Mouse (Mus musculus): Measurements from ENCODE around the gene Med12l. TPM values are rescaled to one million over a fixed set of nuclear protein-coding genes. Genes with fewer than 3 reads are reported as not detected.

Med12l gene
- polyA plus RNA-seq, 2 experiments: 2.4 to 4.5 TPM

GRCm38 (mm10) chr3:59022971-59023370 lies 17.3 kb downstream of the Med12l start:
- ATAC-seq (ENCODE audit: low FRiP score, low read depth) (no peak), DNase-seq (ENCODE audit: low spot score) (no peak)
- no peaks in the 10 kb centered on the region for H3K4me1 ChIP-seq (ENCODE audit: control insufficient read depth, insufficient read depth, low read length)
- H3K36me3 ChIP-seq (ENCODE audit: control insufficient read depth, insufficient read depth, low read length): no peaks in the 10 kb centered on the region
- H3K27ac ChIP-seq (replicated peaks; ENCODE audit: low read depth, low read length): no peak overlapping the region
- no peak for TF ChIP-seq POLR2A (IDR thresholded peaks at IDR 0.05; ENCODE audit: borderline replicate concordance, extremely low read depth, insufficient read depth, insufficient read length)
- H3K4me3 ChIP-seq (replicated peaks; ENCODE audit: low read length): no peak overlapping the region
- WGBS: 96% methylated on average over 14 of the region's 14 CpGs
- no peaks in the 10 kb centered on the region for H3K27me3 ChIP-seq (ENCODE audit: control insufficient read depth, insufficient read depth, low read length)
- no peak overlapping the region for H3K9ac ChIP-seq (ENCODE audit: low read depth, low read length, severe bottlenecking)
- H3K9me3 ChIP-seq (ENCODE audit: control insufficient read depth, low read length): no peaks in the 10 kb centered on the region
- H3K4me2 ChIP-seq (replicated peaks; ENCODE audit: low read depth, low read length, severe bottlenecking): no peak overlapping the region

- Histone ChIP-seq H3K4me1 (ENCODE audit: control insufficient read depth, insufficient read depth, low read length) (no peaks in the 10 kb centered on the region), H3K4me2 (replicated peaks; ENCODE audit: low read depth, low read length, severe bottlenecking) (no peak overlapping the region), H3K36me3 (ENCODE audit: control insufficient read depth, insufficient read depth, low read length) (no peaks in the 10 kb centered on the region), H3K27ac (replicated peaks; ENCODE audit: low read depth, low read length) (no peak overlapping the region), H3K9me3 (ENCODE audit: control insufficient read depth, low read length) (no peaks in the 10 kb centered on the region), H3K4me3 (replicated peaks; ENCODE audit: low read length) (no peak overlapping the region), H3K27me3 (ENCODE audit: control insufficient read depth, insufficient read depth, low read length) (no peaks in the 10 kb centered on the region), H3K9ac (ENCODE audit: low read depth, low read length, severe bottlenecking) (no peak overlapping the region)
- DNase-seq (ENCODE audit: low spot score) (no peak), ATAC-seq (ENCODE audit: low FRiP score, low read depth) (no peak)
- TF ChIP-seq POLR2A (IDR thresholded peaks at IDR 0.05; ENCODE audit: borderline replicate concordance, extremely low read depth, insufficient read depth, insufficient read length): no peak
- 62% methylated on average over 14 of the region's 14 CpGs for WGBS
Observed at GRCm38 (mm10) chr3:59024531-59025192, 19.0 kb downstream of the Med12l start.

- WGBS: 16% methylated on average over 4 of the region's 4 CpGs
- no peak for TF ChIP-seq POLR2A (IDR thresholded peaks at IDR 0.05; ENCODE audit: borderline replicate concordance, extremely low read depth, insufficient read depth, insufficient read length)
- Histone ChIP-seq H3K27me3 (ENCODE audit: control insufficient read depth, insufficient read depth, low read length) (no peaks in the 10 kb centered on the region), H3K4me1 (ENCODE audit: control insufficient read depth, insufficient read depth, low read length) (no peaks in the 10 kb centered on the region), H3K27ac (replicated peaks; ENCODE audit: low read depth, low read length) (no peak overlapping the region), H3K36me3 (ENCODE audit: control insufficient read depth, insufficient read depth, low read length) (no peaks in the 10 kb centered on the region), H3K4me3 (replicated peaks; ENCODE audit: low read length) (no peak overlapping the region), H3K4me2 (replicated peaks; ENCODE audit: low read depth, low read length, severe bottlenecking) (no peak overlapping the region), H3K9me3 (ENCODE audit: control insufficient read depth, low read length) (no peaks in the 10 kb centered on the region), H3K9ac (ENCODE audit: low read depth, low read length, severe bottlenecking) (no peak overlapping the region)
- DNase-seq (ENCODE audit: low spot score) (no peak), ATAC-seq (ENCODE audit: low FRiP score, low read depth) (no peak)
Observed at GRCm38 (mm10) chr3:59025193-59025535, 19.5 kb downstream of the Med12l start.

- no peak overlapping the region for H3K9ac ChIP-seq (ENCODE audit: low read depth, low read length, severe bottlenecking)
- no peak overlapping the region for H3K4me2 ChIP-seq (replicated peaks; ENCODE audit: low read depth, low read length, severe bottlenecking)
- TF ChIP-seq POLR2A (IDR thresholded peaks at IDR 0.05; ENCODE audit: borderline replicate concordance, extremely low read depth, insufficient read depth, insufficient read length): no peak
- H3K4me1 ChIP-seq (ENCODE audit: control insufficient read depth, insufficient read depth, low read length): no peaks in the 10 kb centered on the region
- DNase-seq (ENCODE audit: low spot score) (no peak), ATAC-seq (ENCODE audit: low FRiP score, low read depth) (no peak)
- H3K4me3 ChIP-seq (replicated peaks; ENCODE audit: low read length): no peak overlapping the region
- WGBS: 64% methylated on average over 6 of the region's 6 CpGs
- no peaks in the 10 kb centered on the region for H3K36me3 ChIP-seq (ENCODE audit: control insufficient read depth, insufficient read depth, low read length)
- no peaks in the 10 kb centered on the region for H3K27me3 ChIP-seq (ENCODE audit: control insufficient read depth, insufficient read depth, low read length)
- H3K9me3 ChIP-seq (ENCODE audit: control insufficient read depth, low read length): no peaks in the 10 kb centered on the region
- no peak overlapping the region for H3K27ac ChIP-seq (replicated peaks; ENCODE audit: low read depth, low read length)
Observed at GRCm38 (mm10) chr3:59028696-59029095, 23.1 kb downstream of the Med12l start.

GRCm38 (mm10) chr3:59030986-59031385 lies 25.4 kb downstream of the Med12l start:
- no peak for TF ChIP-seq POLR2A (IDR thresholded peaks at IDR 0.05; ENCODE audit: borderline replicate concordance, extremely low read depth, insufficient read depth, insufficient read length)
- Histone ChIP-seq H3K4me2 (replicated peaks; ENCODE audit: low read depth, low read length, severe bottlenecking) (no peak overlapping the region), H3K9ac (ENCODE audit: low read depth, low read length, severe bottlenecking) (no peak overlapping the region), H3K4me1 (ENCODE audit: control insufficient read depth, insufficient read depth, low read length) (no peaks in the 10 kb centered on the region), H3K27me3 (ENCODE audit: control insufficient read depth, insufficient read depth, low read length) (no peaks in the 10 kb centered on the region), H3K9me3 (ENCODE audit: control insufficient read depth, low read length) (no peaks in the 10 kb centered on the region), H3K27ac (replicated peaks; ENCODE audit: low read depth, low read length) (no peak overlapping the region), H3K36me3 (ENCODE audit: control insufficient read depth, insufficient read depth, low read length) (no peaks in the 10 kb centered on the region), H3K4me3 (replicated peaks; ENCODE audit: low read length) (no peak overlapping the region)
- WGBS: 25% methylated on average over 4 of the region's 4 CpGs
- ATAC-seq (ENCODE audit: low FRiP score, low read depth) (no peak), DNase-seq (ENCODE audit: low spot score) (no peak)

- no peaks in the 10 kb centered on the region for H3K27me3 ChIP-seq (ENCODE audit: control insufficient read depth, insufficient read depth, low read length)
- no peak for TF ChIP-seq POLR2A (IDR thresholded peaks at IDR 0.05; ENCODE audit: borderline replicate concordance, extremely low read depth, insufficient read depth, insufficient read length)
- no peaks in the 10 kb centered on the region for H3K4me1 ChIP-seq (ENCODE audit: control insufficient read depth, insufficient read depth, low read length)
- ATAC-seq (ENCODE audit: low FRiP score, low read depth) (no peak), DNase-seq (ENCODE audit: low spot score) (no peak)
- 75% methylated on average over 6 of the region's 6 CpGs for WGBS
- no peaks in the 10 kb centered on the region for H3K9me3 ChIP-seq (ENCODE audit: control insufficient read depth, low read length)
- H3K4me2 ChIP-seq (replicated peaks; ENCODE audit: low read depth, low read length, severe bottlenecking): no peak overlapping the region
- no peak overlapping the region for H3K27ac ChIP-seq (replicated peaks; ENCODE audit: low read depth, low read length)
- no peaks in the 10 kb centered on the region for H3K36me3 ChIP-seq (ENCODE audit: control insufficient read depth, insufficient read depth, low read length)
- no peak overlapping the region for H3K4me3 ChIP-seq (replicated peaks; ENCODE audit: low read length)
- H3K9ac ChIP-seq (ENCODE audit: low read depth, low read length, severe bottlenecking): no peak overlapping the region
Observed at GRCm38 (mm10) chr3:59041487-59041886, 35.9 kb downstream of the Med12l start.

All from limb, embryonic 14.5 days (tissue).